Mouse (Mus musculus): Measurements from ENCODE around the gene Smap2.
"Not testable (repeated sequence)": the region's sequence is repeated elsewhere in the genome, so short reads cannot be mapped to it uniquely, and the experiment has no call there.

DNA sequence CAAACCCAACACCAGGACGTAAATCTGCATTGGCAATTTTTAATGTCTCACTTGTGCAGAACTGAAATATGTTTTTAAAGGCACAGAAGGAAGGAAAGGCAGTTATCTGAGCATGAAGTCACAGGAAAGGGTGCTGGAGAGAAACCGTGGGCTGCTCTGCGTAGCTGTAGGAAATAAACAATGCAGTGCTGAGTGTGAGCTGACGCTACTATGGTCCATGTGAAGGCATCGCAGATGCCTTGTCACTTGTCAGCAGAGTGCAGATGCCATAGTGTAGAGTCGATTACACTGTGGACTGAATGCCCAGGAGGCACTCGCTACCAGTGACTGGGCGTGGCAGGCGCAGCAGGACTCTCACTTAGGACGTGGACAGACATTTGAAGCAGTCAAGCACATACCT lies 42.2 kb upstream of the Smap2 start:
- TF ChIP-seq CTCF (IDR thresholded peaks at IDR 0.05; ENCODE audit: extremely low read depth, insufficient read length, insufficient replicate concordance, low read depth, low read length); POLR2A (IDR thresholded peaks at IDR 0.05; ENCODE audit: low read depth, low read length): not testable (repeated sequence)

All from small intestine, adult 2 months (tissue).